ENCODE assay signal across 12 mouse cellular contexts in genomic region chr14:30135351-30135750, GRCm38 (mm10).
"Had no signal": no experiment of that assay in that cellular context is flagged by ENCODE, and none has a peak within 500 bp of the region (broad histone marks: within the 10 kb centered on the region; RNA-seq: fewer than 3 reads in every experiment).

No protein-coding gene starts in this region.

- H3K4me2 ChIP-seq: liver, embryonic 13.5 days; midbrain, embryonic 12.5 days had no signal

- H3K27me3 ChIP-seq: liver, embryonic 13.5 days had no signal

- H3K4me1 ChIP-seq: liver, embryonic 13.5 days; midbrain, embryonic 12.5 days had no signal

- H3K36me3 ChIP-seq: liver, embryonic 13.5 days; midbrain, embryonic 12.5 days had no signal

- H3K4me3 ChIP-seq: left cerebral cortex, adult 2 months; liver, embryonic 13.5 days; midbrain, embryonic 12.5 days had no signal

- DNase-seq: kidney, adult 2 months; kidney, postnatal 25 days; layer of hippocampus, postnatal 36 days; liver, embryonic 13.5 days; lung, adult 2 months; lung, postnatal 14 days; lung, postnatal 4 days; thymus, postnatal 25 days had no signal

- H3K9me3 ChIP-seq: liver, embryonic 13.5 days; midbrain, embryonic 12.5 days had no signal

- H3K27ac ChIP-seq: kidney, postnatal 0 days; left cerebral cortex, adult 2 months; liver, embryonic 13.5 days; midbrain, embryonic 12.5 days had no signal

- ATAC-seq: midbrain, embryonic 16.5 days had no signal

- H3K9ac ChIP-seq: liver, embryonic 13.5 days; midbrain, embryonic 12.5 days had no signal
